ENCODE assay signal across 12 mouse cellular contexts in genomic region chr2:8112361-8113073, GRCm38 (mm10).
DNase-seq lines count a peak whose midpoint lies in the region; ATAC-seq lines count a peak whose summit lies in the region.
"Had no signal": no experiment of that assay in that cellular context is flagged by ENCODE, and none has a peak within 500 bp of the region (broad histone marks: within the 10 kb centered on the region; RNA-seq: fewer than 3 reads in every experiment).

No protein-coding gene starts in this region.

- WGBS in heart, embryonic 10.5 days = 82% methylated on average over 1 of the region's 1 CpGs
- 80% methylated on average over 1 of the region's 1 CpGs for WGBS in hindbrain, embryonic 16.5 days

- no peak overlapping the region for H3K27ac ChIP-seq in heart, embryonic 10.5 days
- H3K27ac ChIP-seq in hindbrain, embryonic 16.5 days (ENCODE audit: low read depth, low read length) = no peak overlapping the region
- H3K27ac ChIP-seq: intestine, embryonic 15.5 days; limb, embryonic 10.5 days had no signal

- no peak overlapping the region for H3K4me3 ChIP-seq in heart, embryonic 10.5 days
- no peak overlapping the region for H3K4me3 ChIP-seq in hindbrain, embryonic 16.5 days (ENCODE audit: low read length)
- H3K4me3 ChIP-seq: intestine, embryonic 15.5 days; limb, embryonic 10.5 days; myocyte had no signal

- peak; percentile 77 for ATAC-seq in hindbrain, embryonic 16.5 days
- ATAC-seq: intestine, embryonic 15.5 days had no signal

- H3K27me3 ChIP-seq in heart, embryonic 10.5 days (ENCODE audit: insufficient read depth, poor library complexity, severe bottlenecking) = no peaks in the 10 kb centered on the region
- no peaks in the 10 kb centered on the region for H3K27me3 ChIP-seq in hindbrain, embryonic 16.5 days (replicated peaks; ENCODE audit: control insufficient read depth, insufficient read depth, low read length)
- H3K27me3 ChIP-seq: intestine, embryonic 15.5 days had no signal

- H3K4me2 ChIP-seq in hindbrain, embryonic 16.5 days (ENCODE audit: low read length) = no peak overlapping the region
- H3K4me2 ChIP-seq: intestine, embryonic 15.5 days had no signal

- intact Hi-C loops in heart, postnatal 10 days (cut with DNase I) = no loop called here

- peak; percentile 4 to 8 for DNase-seq in heart, postnatal 10 days
- no peak for DNase-seq in heart, embryonic 10.5 days (ENCODE audit: low spot score)
- DNase-seq in A20 (ENCODE audit: low read depth, low spot score) = peak; percentile 9
- DNase-seq in brain, adult 2 months (ENCODE audit: low read depth, low spot score) = peak; percentile 46
- no peak for DNase-seq in urinary bladder, postnatal 10 days (ENCODE audit: low spot score)
- DNase-seq in adrenal gland, postnatal 25 days = no peak
- DNase-seq: lung, adult 18-20 months; thymus, postnatal 36 days had no signal

- H3K9me3 ChIP-seq in heart, embryonic 10.5 days = no peaks in the 10 kb centered on the region
- no peaks in the 10 kb centered on the region for H3K9me3 ChIP-seq in hindbrain, embryonic 16.5 days (ENCODE audit: control insufficient read depth, low read length)
- H3K9me3 ChIP-seq: intestine, embryonic 15.5 days; limb, embryonic 10.5 days had no signal

- H3K4me1 ChIP-seq in heart, embryonic 10.5 days = no peaks in the 10 kb centered on the region
- H3K4me1 ChIP-seq in hindbrain, embryonic 16.5 days (ENCODE audit: control insufficient read depth, insufficient read depth, low read depth, low read length) = no peaks in the 10 kb centered on the region
- H3K4me1 ChIP-seq: intestine, embryonic 15.5 days; limb, embryonic 10.5 days had no signal

- no peaks in the 10 kb centered on the region for H3K36me3 ChIP-seq in heart, embryonic 10.5 days
- no peaks in the 10 kb centered on the region for H3K36me3 ChIP-seq in hindbrain, embryonic 16.5 days (ENCODE audit: control insufficient read depth, insufficient read depth, low read length)
- H3K36me3 ChIP-seq: intestine, embryonic 15.5 days; limb, embryonic 10.5 days had no signal

- no peak overlapping the region for H3K9ac ChIP-seq in hindbrain, embryonic 16.5 days (ENCODE audit: low read depth, low read length)
- H3K9ac ChIP-seq: intestine, embryonic 15.5 days had no signal

Comparison
In these comparisons a context has a peak if more than half of its experiments do, and no peak if none do; other contexts are left out.
1. DNase-seq: peak in heart, postnatal 10 days (2 of 2), A20 (single experiment) and brain, adult 2 months (single experiment); none in heart, embryonic 10.5 days (single experiment), urinary bladder, postnatal 10 days (single experiment) and adrenal gland, postnatal 25 days (single experiment).